Mouse (Mus musculus): Measurements from ENCODE around the gene Sntb2. TPM values are rescaled to one million over a fixed set of nuclear protein-coding genes. Genes with fewer than 3 reads are reported as not detected.
"Not testable (repeated sequence)": the region's sequence is repeated elsewhere in the genome, so short reads cannot be mapped to it uniquely, and the experiment has no call there.

Sntb2 gene
- total RNA-seq, 2 experiments from 2014 or later: 11.9 to 13.0 TPM

- peak; percentile 96 for DNase-seq (ENCODE audit: low spot score in 2 of 2)
These were observed 95.4 kb downstream of the Sntb2 start, which contains the start of gene Vps4a for GRCm38 (mm10) chr8:107030650-107031576. Gene Vps4a, plus strand, starts transcription at chr8:107031222.

DNA sequence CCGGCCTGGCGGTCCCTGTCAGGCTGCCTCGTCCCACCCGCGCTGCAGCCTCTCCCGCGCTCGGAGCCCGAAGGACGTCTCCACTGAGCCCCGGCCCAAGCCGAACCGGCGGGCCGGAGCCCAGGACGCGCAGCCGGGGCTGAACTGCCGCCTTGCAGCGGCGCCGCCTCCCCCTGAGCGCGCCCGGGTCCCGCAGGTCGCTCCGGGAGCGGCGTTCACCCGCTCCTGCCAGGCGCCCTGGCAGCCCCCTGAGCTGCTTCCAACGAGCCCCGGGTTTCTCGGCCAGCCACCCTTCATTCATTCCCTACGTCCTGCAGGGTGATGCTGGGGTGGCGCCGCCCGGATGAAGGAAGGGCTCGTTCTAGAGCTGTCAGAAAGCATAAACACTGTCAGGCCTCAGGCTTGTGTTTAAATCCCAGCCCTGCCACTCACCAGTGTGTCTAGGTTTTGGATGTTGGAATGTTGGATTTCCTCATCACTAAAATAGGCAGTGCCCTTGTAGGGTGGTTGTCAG is 96.1 kb downstream of the Sntb2 start:
- no peak for DNase-seq (ENCODE audit: low spot score in 2 of 2)

DNA sequence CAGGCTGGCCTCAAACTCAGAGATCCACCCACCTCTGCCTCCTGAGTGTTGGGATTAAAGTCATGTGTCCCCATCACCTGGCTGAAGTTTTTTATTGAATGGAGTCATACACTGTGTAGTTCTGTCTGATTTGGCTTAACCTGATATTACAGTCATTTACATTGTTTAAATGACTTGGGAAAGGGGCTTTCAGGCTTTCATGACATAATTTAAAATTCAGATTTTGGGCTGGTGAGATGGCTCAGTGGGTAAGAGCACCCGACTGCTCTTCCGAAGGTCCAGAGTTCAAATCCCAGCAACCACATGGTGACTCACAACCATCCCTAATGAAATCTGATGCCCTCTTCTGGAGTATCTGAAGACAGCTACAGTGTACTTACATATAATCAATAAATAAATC is 98.1 kb downstream of the Sntb2 start:
- not testable (repeated sequence) for DNase-seq (ENCODE audit: low spot score in 2 of 2)

DNA sequence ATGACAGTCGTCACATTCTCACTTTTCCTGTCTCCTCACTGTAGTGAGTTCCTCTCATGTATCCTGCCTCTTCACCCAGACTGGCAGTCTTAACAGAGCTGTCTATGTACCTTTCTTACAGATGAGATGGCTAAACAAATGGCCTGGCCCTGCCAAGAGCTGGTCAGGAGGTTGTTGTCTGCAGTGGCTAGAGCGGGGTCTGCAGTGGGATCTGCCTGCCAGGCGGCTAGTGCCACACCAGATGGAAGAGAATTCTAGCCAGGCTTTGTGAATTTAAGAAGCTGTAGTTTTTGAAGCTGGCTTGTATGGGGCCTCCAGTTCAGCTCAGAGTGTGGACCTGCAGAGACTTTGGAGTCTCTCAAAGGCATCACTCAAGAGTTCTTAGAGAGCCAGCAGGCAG is 100.1 kb downstream of the Sntb2 start:
- no peak for DNase-seq (ENCODE audit: low spot score in 2 of 2)

DNA sequence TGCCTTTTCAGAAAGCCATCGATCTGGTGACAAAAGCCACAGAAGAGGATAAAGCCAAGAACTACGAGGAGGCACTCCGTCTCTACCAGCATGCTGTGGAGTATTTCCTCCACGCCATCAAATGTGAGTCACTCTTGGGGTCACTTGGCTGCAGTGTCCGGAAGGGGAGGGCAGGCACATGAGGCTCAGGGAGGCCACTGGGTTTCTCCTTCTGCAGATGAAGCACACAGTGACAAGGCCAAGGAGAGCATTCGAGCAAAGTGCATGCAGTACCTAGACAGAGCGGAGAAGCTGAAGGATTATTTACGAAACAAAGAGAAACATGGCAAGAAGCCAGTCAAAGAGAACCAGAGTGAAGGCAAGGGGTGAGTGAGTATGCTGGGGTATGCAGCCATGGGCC is 101.1 kb downstream of the Sntb2 start:
- DNase-seq (ENCODE audit: low spot score in 2 of 2): no peak

DNA sequence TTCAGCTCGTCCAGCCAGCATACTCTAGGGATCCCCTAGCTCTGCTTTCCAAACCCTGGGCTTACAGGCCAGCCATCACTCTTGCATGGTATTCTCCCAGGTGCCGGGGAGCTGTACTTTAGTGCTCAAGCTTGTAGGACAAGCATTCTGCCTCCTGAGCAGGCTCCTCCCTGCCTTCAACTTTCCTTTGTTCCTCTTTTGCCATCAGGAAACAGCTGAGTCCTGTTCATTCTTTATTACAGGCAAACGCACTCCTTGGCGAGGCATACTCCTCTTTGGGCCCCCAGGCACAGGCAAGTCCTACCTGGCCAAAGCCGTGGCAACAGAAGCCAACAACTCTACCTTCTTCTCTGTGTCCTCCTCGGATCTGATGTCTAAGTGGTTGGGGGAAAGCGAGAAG is 105.1 kb downstream of the Sntb2 start:
- DNase-seq (ENCODE audit: low spot score in 2 of 2): no peak

DNA sequence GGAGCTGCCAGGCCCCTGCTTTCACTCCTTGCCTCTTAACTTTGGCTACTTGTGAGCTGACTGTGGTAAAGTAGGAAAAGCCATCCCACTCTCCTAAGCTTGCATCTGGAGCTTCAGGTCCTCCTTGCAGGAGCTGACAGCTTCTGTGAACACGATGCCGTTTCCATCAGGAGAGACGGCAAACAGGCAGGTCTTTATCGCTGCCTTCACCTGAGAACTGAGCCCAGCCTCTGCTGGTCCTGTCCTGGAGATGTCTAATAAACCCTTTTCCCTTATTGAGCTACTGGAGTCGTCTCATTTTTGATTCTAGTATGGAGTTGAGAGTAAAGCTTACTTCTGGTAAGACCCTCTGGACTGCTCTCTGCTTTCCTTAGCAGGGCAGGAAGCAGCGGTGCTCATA is 109.9 kb downstream of the Sntb2 start:
- no peak for DNase-seq (ENCODE audit: low spot score in 2 of 2)

- DNase-seq (ENCODE audit: low spot score in 2 of 2): no peak
These were observed 111.4 kb downstream of the Sntb2 start for GRCm38 (mm10) chr8:107046976-107047375.

- DNase-seq (ENCODE audit: low spot score in 2 of 2): peak; percentile 85 to 88
These were observed 112.8 kb downstream of the Sntb2 start, which contains the start of gene Pdf for GRCm38 (mm10) chr8:107048061-107048941. Gene Pdf, minus strand, starts transcription at chr8:107048614.

- no peak for DNase-seq (ENCODE audit: low spot score in 2 of 2)
These were observed 113.9 kb downstream of the Sntb2 start for GRCm38 (mm10) chr8:107049480-107049879.

- no peak for DNase-seq (ENCODE audit: low spot score in 2 of 2)
These were observed 116.5 kb downstream of the Sntb2 start for GRCm38 (mm10) chr8:107052046-107052445.

DNA sequence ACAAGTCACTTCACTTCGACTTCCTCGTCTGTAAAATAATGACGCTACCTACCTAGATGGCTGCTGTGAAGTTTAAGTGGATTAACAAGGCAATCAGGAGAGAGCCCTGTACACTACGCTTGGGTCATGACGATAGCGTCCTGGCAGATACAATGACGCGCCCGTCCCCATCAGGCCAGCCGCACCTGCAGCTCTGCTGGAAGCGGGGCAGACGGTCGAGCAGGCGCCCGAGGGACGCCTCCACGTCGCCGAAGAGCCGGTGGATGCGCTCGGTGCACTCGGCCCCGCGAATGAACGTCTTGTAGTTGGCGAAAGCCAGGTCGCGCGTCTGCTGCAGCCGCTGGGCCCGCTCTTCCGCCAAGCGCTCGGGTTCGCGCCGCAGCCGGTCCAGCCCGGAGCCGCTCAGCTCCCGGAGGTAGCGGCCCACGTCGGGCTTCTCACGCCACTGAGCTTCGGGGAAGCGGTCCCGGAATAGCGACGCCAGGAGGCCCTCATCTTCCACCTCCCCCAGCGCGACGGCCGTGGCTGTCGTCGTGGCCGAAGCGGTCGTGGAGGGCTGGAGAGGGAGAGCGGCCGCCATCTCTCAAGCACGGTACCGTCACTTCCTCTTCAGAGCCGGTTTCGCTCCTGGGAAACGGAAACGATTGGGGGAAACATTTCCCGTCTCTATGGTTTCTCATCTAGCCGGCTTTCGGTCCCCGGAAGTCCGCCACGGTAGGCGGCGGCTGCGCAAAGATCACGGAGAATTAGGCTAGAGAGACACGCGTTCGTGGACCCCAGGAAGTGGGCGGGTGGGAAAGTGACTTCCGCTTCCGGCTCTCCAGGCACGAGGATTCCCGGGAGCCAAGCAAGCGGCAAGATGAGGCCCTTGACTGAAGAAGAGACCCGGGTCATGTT is 120.8 kb downstream of the Sntb2 start, which contains the start of the genes Cog8 and Nip7:
Gene Cog8 (minus strand): TSS at position 614 of the 897 bp plus-strand sequence.
Gene Nip7 (plus strand): TSS at position 802 of the 897 bp plus-strand sequence.
- DNase-seq (ENCODE audit: low spot score in 2 of 2): peak; percentile 92 to 98

DNA sequence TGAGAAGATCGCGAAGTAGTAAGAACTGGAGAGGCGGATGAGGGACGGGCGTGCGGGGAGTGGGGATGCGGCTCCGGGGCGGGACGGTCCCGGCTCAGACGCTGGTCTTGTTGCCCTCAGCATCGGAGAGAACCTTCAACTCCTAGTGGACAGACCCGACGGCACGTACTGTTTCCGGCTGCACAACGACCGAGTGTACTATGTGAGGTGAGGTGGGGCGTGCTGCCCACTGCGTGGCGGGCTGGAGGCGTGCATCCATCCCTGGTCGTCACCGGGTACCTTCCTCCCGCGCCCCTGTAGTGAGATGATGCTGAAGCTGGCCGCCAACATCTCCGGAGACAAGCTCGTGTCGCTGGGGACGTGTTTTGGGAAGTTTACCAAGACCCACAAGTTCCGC is 121.4 kb downstream of the Sntb2 start:
- peak in 1 of 2 experiments; percentile 39 for DNase-seq (ENCODE audit: low spot score in 2 of 2)

DNA sequence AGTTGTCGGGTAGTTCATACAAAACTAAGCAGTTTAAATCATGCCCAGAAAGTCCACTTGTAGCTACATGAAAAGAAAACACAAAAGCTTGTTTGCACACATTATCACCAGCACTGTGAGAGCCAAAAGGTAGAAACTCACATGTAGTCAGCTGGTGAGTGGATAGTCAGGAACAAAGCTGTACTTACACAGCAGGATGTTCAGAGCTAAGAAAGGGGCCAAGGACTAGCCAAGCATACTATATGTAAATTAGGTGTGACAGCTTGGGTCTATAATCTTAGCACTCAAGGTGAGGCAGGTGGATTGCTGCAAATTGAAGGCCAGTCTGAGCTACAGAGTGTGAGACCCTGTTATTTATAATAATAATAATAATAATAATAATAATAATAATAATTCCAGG is 127.1 kb downstream of the Sntb2 start:
- no peak for DNase-seq (ENCODE audit: low spot score in 2 of 2)

DNA sequence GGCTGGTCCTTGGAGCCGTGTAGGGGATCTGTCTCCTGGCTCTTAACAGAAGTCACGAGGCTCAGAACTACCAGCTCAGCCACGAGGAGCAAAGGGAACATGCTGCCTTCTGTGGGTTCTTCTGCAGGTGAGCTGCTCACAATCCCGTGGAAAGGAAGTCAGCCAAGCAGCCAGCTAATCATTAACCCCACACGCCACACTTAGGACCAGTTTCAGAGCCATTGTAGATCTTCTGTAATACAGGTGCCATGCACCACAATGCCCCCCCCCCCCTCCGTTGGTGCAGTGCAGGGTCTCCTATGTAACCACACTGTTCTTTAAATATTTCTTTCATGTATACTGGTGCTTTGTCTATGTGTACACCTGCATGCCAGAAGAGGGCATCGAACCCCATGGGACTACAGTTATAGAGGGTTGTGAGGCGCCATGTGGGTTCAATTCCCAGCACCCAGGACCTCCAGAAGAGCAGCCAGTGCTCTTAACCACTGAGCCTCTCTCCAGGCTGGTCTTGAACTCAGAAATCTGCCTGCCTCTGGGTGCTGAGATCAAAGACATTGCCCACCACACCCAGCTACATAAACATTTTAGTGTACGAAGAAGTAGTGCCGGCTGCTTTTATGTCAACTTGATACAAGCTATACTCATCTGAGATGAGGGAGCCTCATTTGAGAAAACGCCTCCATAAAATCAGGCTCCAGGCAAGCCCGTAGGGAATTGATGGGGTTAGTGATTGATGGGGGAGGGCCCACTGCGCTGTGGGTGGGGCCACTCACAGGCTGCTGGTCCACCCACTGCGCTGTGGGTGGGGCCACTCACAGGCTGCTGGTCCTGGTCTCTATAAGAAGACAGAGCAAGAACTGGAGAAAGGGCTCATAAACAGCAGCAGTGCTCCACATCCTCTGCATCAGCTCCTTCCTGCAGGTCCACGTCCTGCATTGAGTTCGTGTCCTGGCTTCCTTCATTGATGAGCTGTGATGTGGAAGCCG is 130.3 kb downstream of the Sntb2 start, which contains the start of gene Tmed6:
Gene Tmed6 (minus strand): TSS at position 134 of the 986 bp plus-strand sequence.
- DNase-seq (ENCODE audit: low spot score in 2 of 2): no peak

Data from layer of hippocampus, postnatal 14 days (tissue).